Mouse (Mus musculus): Measurements from ENCODE around the gene Gm26920. TPM values are rescaled to one million over a fixed set of nuclear protein-coding genes. Genes with fewer than 3 reads are reported as not detected.

The Gm26920 gene
- polyA plus RNA-seq, 1 experiment from 2014 or later: 0.58 TPM

DNA sequence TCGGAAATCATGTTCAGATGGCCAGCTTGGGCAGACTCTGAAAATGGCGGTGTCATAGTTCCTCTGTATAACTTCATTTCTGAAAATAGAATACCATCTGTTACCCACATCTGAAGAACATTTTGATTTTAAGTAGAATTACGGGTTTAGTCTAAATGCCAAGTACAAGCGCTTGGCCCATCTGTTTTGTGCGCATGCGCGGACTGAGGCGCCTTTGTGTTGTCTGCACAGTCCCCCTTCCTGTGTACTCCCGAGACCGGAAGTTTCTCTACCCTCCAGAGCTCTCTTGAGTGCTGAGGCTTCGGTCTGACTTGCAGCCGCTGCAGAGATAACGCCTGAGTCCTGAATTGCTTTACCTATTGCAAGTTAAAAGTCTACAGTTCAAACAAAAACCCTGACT lies 9.1 kb upstream of the Gm26920 start:
- Histone ChIP-seq H3K27ac (ENCODE audit: low read depth, low read length) (no peak overlapping the region), H3K9ac (ENCODE audit: low read depth, low read length) (no peak overlapping the region), H3K4me1 (ENCODE audit: control insufficient read depth, insufficient read depth, low read length) (peaks cover 12% of the 10 kb centered on the region; the same call in 1 of the 2 replicates), H3K9me3 (ENCODE audit: control insufficient read depth, low read length) (peaks cover 16% of the 10 kb centered on the region), H3K4me3 (ENCODE audit: low read length) (no peak overlapping the region), H3K4me2 (replicated peaks; ENCODE audit: low read depth, low read length) (no peak overlapping the region), H3K36me3 (ENCODE audit: control insufficient read depth, insufficient read depth, low read length) (peaks cover 51% of the 10 kb centered on the region), H3K27me3 (ENCODE audit: control insufficient read depth, insufficient read depth, low read length) (no peaks in the 10 kb centered on the region)
- whole genome bisulfite sequencing: 95% methylated on average over 13 of the region's 13 CpGs
- no peak for ATAC-seq (ENCODE audit: low FRiP score, low TSS enrichment)

DNA sequence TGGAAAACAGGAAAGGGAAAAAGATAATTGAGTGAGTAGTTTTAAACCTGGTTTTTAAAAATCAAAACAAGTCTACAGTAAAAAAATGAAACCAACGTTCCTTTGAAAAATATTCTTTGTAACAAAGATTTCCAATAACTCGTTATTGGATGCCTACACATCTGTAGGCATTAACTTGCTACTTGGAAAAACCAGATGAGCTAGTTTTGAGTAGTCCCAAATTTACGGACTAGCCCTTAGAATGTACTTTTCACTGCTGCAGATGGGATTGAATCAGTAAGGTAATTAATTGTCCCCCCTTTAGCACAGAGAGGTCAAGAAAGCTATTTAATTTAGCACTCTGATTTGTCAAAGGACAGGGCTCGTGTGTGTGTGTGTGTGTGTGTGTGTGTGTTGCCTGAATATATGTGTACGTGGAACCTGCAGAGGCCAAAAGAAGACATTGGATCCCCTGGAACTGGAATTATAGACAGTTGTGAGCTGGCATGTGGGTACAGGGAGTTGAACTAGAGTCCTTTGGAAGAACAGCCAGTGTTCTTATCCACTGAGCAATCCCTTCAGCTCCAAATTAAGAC lies 5.4 kb upstream of the Gm26920 start:
- H3K36me3 ChIP-seq (ENCODE audit: control insufficient read depth, insufficient read depth, low read length): peaks cover 24% of the 10 kb centered on the region
- peak overlapping the region; percentile 77 for H3K4me3 ChIP-seq (ENCODE audit: low read length)
- no peaks in the 10 kb centered on the region for H3K9me3 ChIP-seq (ENCODE audit: control insufficient read depth, low read length)
- H3K27ac ChIP-seq (ENCODE audit: low read depth, low read length): no peak overlapping the region; the same call in 1 of the 2 replicates
- peak overlapping the region; percentile 91 for H3K9ac ChIP-seq (ENCODE audit: low read depth, low read length)
- no peak for ATAC-seq (ENCODE audit: low FRiP score, low TSS enrichment)
- no peaks in the 10 kb centered on the region for H3K27me3 ChIP-seq (ENCODE audit: control insufficient read depth, insufficient read depth, low read length)
- H3K4me1 ChIP-seq (ENCODE audit: control insufficient read depth, insufficient read depth, low read length): peaks cover 12% of the 10 kb centered on the region; the same call in 1 of the 2 replicates
- H3K4me2 ChIP-seq (replicated peaks; ENCODE audit: low read depth, low read length): peak overlapping the region; percentile 52
- 2% methylated on average over 5 of the region's 5 CpGs for WGBS

- peak within 1 kb of the TSS; percentile 77 for H3K4me3 ChIP-seq (ENCODE audit: low read length)
- H3K9me3 ChIP-seq (ENCODE audit: control insufficient read depth, low read length): no peaks in the 10 kb centered on the region
- H3K36me3 ChIP-seq (ENCODE audit: control insufficient read depth, insufficient read depth, low read length): peaks cover 17% of the 10 kb centered on the region
- H3K27me3 ChIP-seq (ENCODE audit: control insufficient read depth, insufficient read depth, low read length): no peaks in the 10 kb centered on the region
- peak within 1 kb of the TSS; percentile 91 for H3K9ac ChIP-seq (ENCODE audit: low read depth, low read length)
- ATAC-seq (ENCODE audit: low FRiP score, low TSS enrichment): peak; percentile 81
- under 1% methylated on average over 26 of the region's 26 CpGs for WGBS
- peak within 1 kb of the TSS; percentile 52 for H3K4me2 ChIP-seq (replicated peaks; ENCODE audit: low read depth, low read length)
- H3K27ac ChIP-seq (ENCODE audit: low read depth, low read length): peak within 1 kb of the TSS; percentile 97
- peaks cover 12% of the 10 kb centered on the region; the same call in 1 of the 2 replicates for H3K4me1 ChIP-seq (ENCODE audit: control insufficient read depth, insufficient read depth, low read length)
These were observed 4.6 kb upstream of the Gm26920 start, which contains the start of gene Zfp260 for GRCm38 (mm10) chr7:30094646-30095429. Gene Zfp260, plus strand, starts transcription at chr7:30094777.

GRCm38 (mm10) chr7:30093918-30094415 lies 3.8 kb upstream of the Gm26920 start:
- Histone ChIP-seq H3K27me3 (ENCODE audit: control insufficient read depth, insufficient read depth, low read length) (no peaks in the 10 kb centered on the region), H3K9me3 (ENCODE audit: control insufficient read depth, low read length) (no peaks in the 10 kb centered on the region), H3K27ac (ENCODE audit: low read depth, low read length) (0 out of 2 replicates have a peak overlapping the region, but pooled peaks have one; percentile 97), H3K4me1 (ENCODE audit: control insufficient read depth, insufficient read depth, low read length) (peaks cover 18% of the 10 kb centered on the region), H3K9ac (ENCODE audit: low read depth, low read length) (peak overlapping the region; percentile 91; the same call in 1 of the 2 replicates), H3K4me2 (replicated peaks; ENCODE audit: low read depth, low read length) (peak overlapping the region; percentile 45), H3K4me3 (ENCODE audit: low read length) (peak overlapping the region; percentile 77), H3K36me3 (ENCODE audit: control insufficient read depth, insufficient read depth, low read length) (peaks cover 9% of the 10 kb centered on the region; the same call in 1 of the 2 replicates)
- no peak for ATAC-seq (ENCODE audit: low FRiP score, low TSS enrichment)
- 80% methylated on average over 6 of the region's 6 CpGs for WGBS

DNA sequence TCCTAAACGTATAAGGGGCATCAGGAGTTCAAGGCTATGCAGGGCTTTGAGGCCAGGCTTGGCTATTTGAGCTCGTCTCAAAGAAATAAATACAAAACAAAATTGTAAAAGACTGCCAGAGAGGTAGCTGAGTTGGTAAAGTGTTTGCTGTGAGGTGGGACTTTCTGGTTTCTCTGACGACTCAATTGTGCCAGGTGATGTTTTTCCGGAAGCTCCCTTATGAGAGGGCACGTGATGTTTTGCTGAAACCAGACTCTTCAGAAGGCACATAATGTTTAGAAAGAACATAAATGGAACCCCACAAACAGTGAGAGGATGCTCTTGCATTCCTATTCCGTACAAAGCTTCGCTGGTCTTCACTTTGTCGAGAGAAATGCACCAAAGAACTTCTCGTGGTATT lies 2.5 kb upstream of the Gm26920 start:
- Histone ChIP-seq H3K27ac (ENCODE audit: low read depth, low read length) (no peak overlapping the region), H3K4me3 (ENCODE audit: low read length) (no peak overlapping the region), H3K4me1 (ENCODE audit: control insufficient read depth, insufficient read depth, low read length) (peaks cover 20% of the 10 kb centered on the region), H3K9ac (ENCODE audit: low read depth, low read length) (no peak overlapping the region), H3K36me3 (ENCODE audit: control insufficient read depth, insufficient read depth, low read length) (0 out of 2 replicates have a peak, but pooled peaks cover 2% of the 10 kb centered on the region), H3K4me2 (replicated peaks; ENCODE audit: low read depth, low read length) (no peak overlapping the region), H3K9me3 (ENCODE audit: control insufficient read depth, low read length) (no peaks in the 10 kb centered on the region), H3K27me3 (ENCODE audit: control insufficient read depth, insufficient read depth, low read length) (no peaks in the 10 kb centered on the region)
- ATAC-seq (ENCODE audit: low FRiP score, low TSS enrichment): no peak
- 81% methylated on average over 9 of the region's 9 CpGs for WGBS

- peak overlapping the region; percentile 32; the same call in 1 of the 2 replicates for H3K9ac ChIP-seq (ENCODE audit: low read depth, low read length)
- no peak for ATAC-seq (ENCODE audit: low FRiP score, low TSS enrichment)
These were observed 868 bp upstream of the Gm26920 start for GRCm38 (mm10) chr7:30090970-30091585.

DNA sequence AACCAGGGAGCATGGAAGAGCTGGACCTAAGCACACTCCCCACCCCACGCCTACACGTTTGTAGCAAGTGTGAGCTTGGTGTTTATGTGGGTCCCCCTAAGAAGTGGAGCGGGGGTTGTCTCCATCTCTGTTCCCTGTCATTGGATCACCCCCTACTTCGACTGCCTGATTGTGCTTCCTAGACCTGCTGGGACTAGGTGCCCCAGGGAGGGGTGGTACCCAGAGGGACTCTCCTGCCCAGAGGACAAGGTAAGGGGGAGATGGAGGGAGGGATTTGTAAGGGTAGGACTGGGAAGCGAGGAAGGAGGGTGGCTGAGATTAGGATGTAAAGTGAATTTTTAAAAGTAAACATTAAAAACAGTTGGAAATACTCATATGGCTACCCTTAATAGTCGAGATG lies 805 bp downstream of the Gm26920 start:
- ATAC-seq (ENCODE audit: low FRiP score, low TSS enrichment): no peak; the same call in 1 of the 2 replicates
- peak overlapping the region; percentile 69 for H3K4me2 ChIP-seq (replicated peaks; ENCODE audit: low read depth, low read length)
- 12% methylated on average over 6 of the region's 6 CpGs for WGBS
- peaks cover 11% of the 10 kb centered on the region for H3K4me1 ChIP-seq (ENCODE audit: control insufficient read depth, insufficient read depth, low read length)
- peak overlapping the region; percentile 78 for H3K9ac ChIP-seq (ENCODE audit: low read depth, low read length)
- no peak overlapping the region for H3K27ac ChIP-seq (ENCODE audit: low read depth, low read length)
- 0 out of 2 replicates have a peak, but pooled peaks cover 5% of the 10 kb centered on the region for H3K9me3 ChIP-seq (ENCODE audit: control insufficient read depth, low read length)
- no peaks in the 10 kb centered on the region for H3K27me3 ChIP-seq (ENCODE audit: control insufficient read depth, insufficient read depth, low read length)
- peak overlapping the region; percentile 73 for H3K4me3 ChIP-seq (ENCODE audit: low read length)
- peaks cover 23% of the 10 kb centered on the region for H3K36me3 ChIP-seq (ENCODE audit: control insufficient read depth, insufficient read depth, low read length)

More at GRCm38 (mm10) chr7:30090970-30091585, 868 bp upstream of the Gm26920 start:
- Histone ChIP-seq H3K9me3 (ENCODE audit: control insufficient read depth, low read length) (no peaks in the 10 kb centered on the region), H3K27ac (ENCODE audit: low read depth, low read length) (no peak overlapping the region), H3K27me3 (ENCODE audit: control insufficient read depth, insufficient read depth, low read length) (no peaks in the 10 kb centered on the region), H3K4me3 (ENCODE audit: low read length) (peak overlapping the region; percentile 73), H3K4me2 (replicated peaks; ENCODE audit: low read depth, low read length) (peak overlapping the region; percentile 69), H3K36me3 (ENCODE audit: control insufficient read depth, insufficient read depth, low read length) (peaks cover 7% of the 10 kb centered on the region; the same call in 1 of the 2 replicates), H3K4me1 (ENCODE audit: control insufficient read depth, insufficient read depth, low read length) (peaks cover 14% of the 10 kb centered on the region)
- 9% methylated on average over 9 of the region's 9 CpGs for WGBS

- H3K4me2 ChIP-seq (replicated peaks; ENCODE audit: low read depth, low read length): no peak overlapping the region
- no peak overlapping the region for H3K27ac ChIP-seq (ENCODE audit: low read depth, low read length)
- peaks cover 11% of the 10 kb centered on the region for H3K4me1 ChIP-seq (ENCODE audit: control insufficient read depth, insufficient read depth, low read length)
- ATAC-seq (ENCODE audit: low FRiP score, low TSS enrichment): no peak
- no peaks in the 10 kb centered on the region for H3K27me3 ChIP-seq (ENCODE audit: control insufficient read depth, insufficient read depth, low read length)
- H3K9ac ChIP-seq (ENCODE audit: low read depth, low read length): no peak overlapping the region
- peaks cover 35% of the 10 kb centered on the region for H3K36me3 ChIP-seq (ENCODE audit: control insufficient read depth, insufficient read depth, low read length)
- H3K9me3 ChIP-seq (ENCODE audit: control insufficient read depth, low read length): 0 out of 2 replicates have a peak, but pooled peaks cover 5% of the 10 kb centered on the region
- H3K4me3 ChIP-seq (ENCODE audit: low read length): no peak overlapping the region
- WGBS: 90% methylated on average over 9 of the region's 9 CpGs
These were observed 3.7 kb downstream of the Gm26920 start for GRCm38 (mm10) chr7:30086524-30086923.

Data from kidney, embryonic 14.5 days (tissue).